Mouse (Mus musculus): Measurements from ENCODE around the gene Gm30191.

DNA sequence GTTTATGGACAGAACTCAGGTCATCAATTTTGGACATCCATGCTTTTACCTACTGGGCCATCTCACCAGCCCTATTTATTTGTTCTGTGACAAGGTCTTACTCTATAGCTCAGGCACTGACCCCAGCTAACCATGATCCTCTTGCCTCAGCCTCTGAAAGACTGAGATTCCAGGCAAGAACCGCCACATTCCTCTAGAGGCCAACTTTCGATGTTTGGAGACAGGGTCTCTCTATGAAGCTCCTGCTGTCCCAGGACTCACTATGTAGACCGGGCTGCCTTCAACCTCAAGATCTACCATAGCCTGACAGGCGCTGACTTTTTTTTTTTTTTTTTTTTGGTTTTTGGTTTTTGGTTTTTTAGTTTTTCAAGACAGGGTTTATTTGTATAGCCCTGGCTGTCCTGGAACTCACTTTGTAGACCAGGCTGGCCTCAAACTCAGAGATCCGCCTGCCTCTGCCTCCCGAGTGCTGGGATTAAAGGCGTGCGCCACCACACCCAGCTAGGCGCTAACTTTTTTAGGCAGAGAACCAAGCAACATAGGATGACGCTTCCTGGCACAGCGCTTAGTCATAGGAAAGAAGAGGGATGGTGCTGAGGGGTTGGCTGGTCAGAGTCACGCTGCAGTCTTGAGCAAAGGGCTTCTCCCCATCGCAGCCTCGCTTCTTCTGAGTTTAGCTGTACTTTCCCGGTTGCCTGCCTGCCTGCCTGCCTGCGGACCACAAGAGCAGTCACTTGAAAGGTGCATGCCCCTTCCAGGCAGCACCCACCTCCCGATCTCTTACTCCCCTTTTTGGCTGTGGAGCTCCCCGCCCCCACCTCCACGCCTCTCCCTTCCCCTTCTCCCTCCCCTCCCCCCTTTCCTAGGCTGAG, 52.1 kb downstream of the Gm30191 start:
- TF ChIP-seq SMC3 (IDR thresholded peaks at IDR 0.05; ENCODE audit: low read depth, low read length) (no peak), POLR2A (IDR thresholded peaks at IDR 0.05; ENCODE audit: low read depth, low read length) (no peak), E2F4 (IDR thresholded peaks at IDR 0.05; ENCODE audit: insufficient replicate concordance, low read depth, low read length) (no peak), BHLHE40 (IDR thresholded peaks at IDR 0.05; ENCODE audit: low read depth, low read length) (no peak)

Measured in CH12.LX (cell line).